Mouse (Mus musculus) heart, postnatal 0 days (tissue): ENCODE results near the gene Sp100. TPM values are rescaled to one million over a fixed set of nuclear protein-coding genes. Genes with fewer than 3 reads are reported as not detected.
A peak's percentile ranks its signal among the peaks of the same experiment; 100 is the strongest.

Experiments
- ATAC-seq: fragments of 200-750 bp; cut with Nextera tagmentation; 2 replicates; pipeline ENCODE4 v1.8.0; 2017; ENCODE audit warnings: low read depth, moderate number of reproducible peaks, moderate library complexity; ENCODE audit not compliant: insufficient read depth
- DNase-seq: peaks from one replicate; pipeline ENCODE4 v3.0.0-alpha.2; 2016; ENCODE audit warnings: low spot score
- H3K27ac ChIP-seq: fragments of 300-500 bp; sonication (generic); 2 replicates; pipeline ENCODE4 v1.5.1; 2014; ENCODE audit warnings: low read depth, mild to moderate bottlenecking
- H3K27me3 ChIP-seq: fragments of 300-500 bp; sonication (generic); 2 replicates; pipeline ENCODE4 v1.6.1; 2014; ENCODE audit warnings: low read length, mixed read lengths; ENCODE audit not compliant: control insufficient read depth, insufficient read depth
- H3K36me3 ChIP-seq: fragments of 300-500 bp; sonication (generic); replicated peaks from 2 replicates; pipeline ENCODE4 v1.6.1; 2014; ENCODE audit warnings: low read length, mixed read lengths; ENCODE audit not compliant: control insufficient read depth, insufficient read depth
- H3K4me1 ChIP-seq: fragments of 300-500 bp; sonication (generic); 2 replicates; pipeline ENCODE4 v1.6.1; 2014; ENCODE audit warnings: antibody characterized with exemption; ENCODE audit not compliant: control insufficient read depth, insufficient read depth
- H3K4me2 ChIP-seq: fragments of 300-500 bp; sonication (generic); 2 replicates; pipeline ENCODE4 v1.6.1; 2014; ENCODE audit warnings: low read depth, mild to moderate bottlenecking, low read length, moderate library complexity
- H3K4me3 ChIP-seq: fragments of 300-500 bp; sonication (generic); 2 replicates; pipeline ENCODE4 v1.5.1; 2014; ENCODE audit warnings: low read depth, low read length
- H3K9ac ChIP-seq: fragments of 300-500 bp; sonication (generic); replicated peaks from 2 replicates; pipeline ENCODE4 v1.6.1; 2014; ENCODE audit warnings: low read depth, low read length, mixed read lengths
- H3K9me3 ChIP-seq: fragments of 300-500 bp; sonication (generic); replicated peaks from 2 replicates; pipeline ENCODE4 v1.6.1; 2016; ENCODE audit warnings: low read length; ENCODE audit not compliant: control insufficient read depth
- CTCF ChIP-seq: IDR thresholded peaks from 2 replicates; pipeline ENCODE4 v1.5.1; 2016; ENCODE audit warnings: antibody characterized with exemption, control low read depth, low read depth
- EP300 ChIP-seq: IDR thresholded peaks from 2 replicates; pipeline ENCODE4 v1.6.1; 2016; ENCODE audit warnings: antibody characterized with exemption, low read depth
- WGBS: fragments of 180-500 bp; shearing (Covaris S2); extraction: QIAGEN DNeasy Blood & Tissue Kit; methylation state at CpG from one replicate; pipeline ENCODE4 v1.1.7; 2014; 5-methylcytosine and 5-hydroxymethylcytosine counted together
- polyA plus RNA-seq: library from polyadenylated mRNA; unstranded; fragments of >200 nt; fragmentation: Nextera tagmentation; extraction: Ambion mirVana; gene quantifications from 2 replicates; pipeline ENCODE4 v1.2.1, GENCODE M21; 2015
- total RNA-seq: library from RNA; depleted of rRNA; stranded (reverse); fragments of >200 nt; gene quantifications from 2 replicates; pipeline ENCODE4 v1.2.3, GENCODE M21; 2014; ENCODE audit warnings: low replicate concordance

Sp100 gene
- total and polyA plus RNA-seq, 2 experiments from 2014 or later = 7.2 to 9.2 TPM

- no peak overlapping the region for H3K4me3 ChIP-seq
- H3K4me2 ChIP-seq = no peak overlapping the region
- H3K27ac ChIP-seq = no peak overlapping the region
- no peaks in the 10 kb centered on the region for H3K4me1 ChIP-seq
- no peaks in the 10 kb centered on the region for H3K27me3 ChIP-seq
- no peaks in the 10 kb centered on the region for H3K9me3 ChIP-seq
- ATAC-seq = no peak
- TF ChIP-seq EP300 (no peak), CTCF (no peak)
- DNase-seq = no peak
- H3K9ac ChIP-seq = no peak overlapping the region
- 0 out of 2 replicates have a peak, but pooled peaks cover 4% of the 10 kb centered on the region for H3K36me3 ChIP-seq
Measured at GRCm38 (mm10) chr1:85664266-85664665, 14.5 kb downstream of the Sp100 start.

- WGBS = 42% methylated on average over 4 of the region's 4 CpGs
- ATAC-seq (no peak), DNase-seq (no peak)
- Histone ChIP-seq H3K36me3 (no peaks in the 10 kb centered on the region), H3K4me1 (no peaks in the 10 kb centered on the region), H3K27ac (no peak overlapping the region), H3K4me2 (no peak overlapping the region), H3K9ac (no peak overlapping the region), H3K4me3 (no peak overlapping the region), H3K9me3 (no peaks in the 10 kb centered on the region), H3K27me3 (no peaks in the 10 kb centered on the region)
- no peak for TF ChIP-seq EP300
- no peak for TF ChIP-seq CTCF
Measured at GRCm38 (mm10) chr1:85680226-85680625, 30.4 kb downstream of the Sp100 start.

- H3K4me3 ChIP-seq = no peak overlapping the region
- no peak overlapping the region for H3K4me2 ChIP-seq
- 70% methylated on average over 5 of the region's 5 CpGs for WGBS
- H3K36me3 ChIP-seq = no peaks in the 10 kb centered on the region
- no peak for TF ChIP-seq EP300
- TF ChIP-seq CTCF = no peak
- H3K27ac ChIP-seq = peak overlapping the region; percentile 36; the same call in 1 of the 2 replicates
- H3K9ac ChIP-seq = no peak overlapping the region
- ATAC-seq (no peak), DNase-seq (no peak)
- no peaks in the 10 kb centered on the region for H3K9me3 ChIP-seq
- no peaks in the 10 kb centered on the region for H3K27me3 ChIP-seq
- no peaks in the 10 kb centered on the region for H3K4me1 ChIP-seq
Measured at GRCm38 (mm10) chr1:85686666-85687065, 36.9 kb downstream of the Sp100 start.

- Histone ChIP-seq H3K4me3 (no peak overlapping the region), H3K27ac (no peak overlapping the region), H3K9me3 (no peaks in the 10 kb centered on the region), H3K36me3 (no peaks in the 10 kb centered on the region), H3K9ac (no peak overlapping the region), H3K4me1 (no peaks in the 10 kb centered on the region), H3K27me3 (no peaks in the 10 kb centered on the region), H3K4me2 (no peak overlapping the region)
- WGBS = 32% methylated on average over 5 of the region's 5 CpGs
- TF ChIP-seq EP300 = no peak
- TF ChIP-seq CTCF = no peak
- no peak for ATAC-seq
- no peak for DNase-seq
Measured at GRCm38 (mm10) chr1:85687346-85687745, 37.6 kb downstream of the Sp100 start.

- no peak for TF ChIP-seq CTCF
- no peak for TF ChIP-seq EP300
- Histone ChIP-seq H3K27ac (no peak overlapping the region), H3K27me3 (no peaks in the 10 kb centered on the region), H3K4me2 (no peak overlapping the region), H3K9me3 (no peaks in the 10 kb centered on the region), H3K4me3 (no peak overlapping the region), H3K36me3 (no peaks in the 10 kb centered on the region), H3K9ac (no peak overlapping the region), H3K4me1 (peaks cover 6% of the 10 kb centered on the region; the same call in 1 of the 2 replicates)
- DNase-seq (no peak), ATAC-seq (no peak)
- 61% methylated on average over 3 of the region's 3 CpGs for WGBS
Measured at GRCm38 (mm10) chr1:85690544-85690943, 40.8 kb downstream of the Sp100 start.

- TF ChIP-seq EP300 = no peak
- TF ChIP-seq CTCF = no peak
- DNase-seq = peak; percentile 5
- no peak overlapping the region for H3K27ac ChIP-seq
- H3K36me3 ChIP-seq = no peaks in the 10 kb centered on the region
- no peaks in the 10 kb centered on the region for H3K27me3 ChIP-seq
- ATAC-seq = no peak
- H3K4me2 ChIP-seq = no peak overlapping the region
- no peak overlapping the region for H3K9ac ChIP-seq
- H3K4me1 ChIP-seq = peaks cover 6% of the 10 kb centered on the region; the same call in 1 of the 2 replicates
- 41% methylated on average over 1 of the region's 1 CpGs for WGBS
- H3K4me3 ChIP-seq = no peak overlapping the region
- no peaks in the 10 kb centered on the region for H3K9me3 ChIP-seq
Measured at GRCm38 (mm10) chr1:85692281-85692680, 42.5 kb downstream of the Sp100 start.
